Mouse (Mus musculus): ENCODE measurements at regions not wholly inside any gene's neighbourhood (a gene's known extent, or its start where the extent isn't known, plus 50 kb on each side); places are given as distances from the start of the nearest gene placed in this dataset.

DNA sequence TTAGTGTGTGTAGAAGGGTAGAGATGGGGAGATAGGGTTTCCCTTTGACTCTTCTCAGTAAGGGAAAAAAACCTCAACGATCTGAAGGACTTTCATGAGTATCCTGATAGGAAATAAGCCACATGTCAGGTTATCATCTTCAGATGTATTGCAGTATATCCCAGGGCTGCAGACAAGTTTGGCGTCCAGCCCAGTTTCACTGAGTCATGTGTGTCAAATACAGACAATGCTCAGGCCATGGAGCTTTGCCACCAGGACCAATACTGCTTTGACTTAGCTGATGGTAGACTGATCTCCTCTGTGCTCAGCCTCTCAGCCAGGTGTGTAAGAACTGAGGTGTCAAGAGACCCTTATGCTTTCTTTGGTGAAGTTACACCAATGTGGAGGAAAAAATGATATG, 62.9 kb downstream of the Cst10 start:
- no peak for DNase-seq (ENCODE audit: low spot score)

GRCm38 (mm10) chr2:149472411-149472810, 67.6 kb downstream of the Cst10 start:
- DNase-seq (ENCODE audit: low spot score), result no peak

- DNase-seq (ENCODE audit: low spot score), result no peak
These were observed 88.6 kb downstream of the Cst10 start for GRCm38 (mm10) chr2:149493280-149493988.

DNA sequence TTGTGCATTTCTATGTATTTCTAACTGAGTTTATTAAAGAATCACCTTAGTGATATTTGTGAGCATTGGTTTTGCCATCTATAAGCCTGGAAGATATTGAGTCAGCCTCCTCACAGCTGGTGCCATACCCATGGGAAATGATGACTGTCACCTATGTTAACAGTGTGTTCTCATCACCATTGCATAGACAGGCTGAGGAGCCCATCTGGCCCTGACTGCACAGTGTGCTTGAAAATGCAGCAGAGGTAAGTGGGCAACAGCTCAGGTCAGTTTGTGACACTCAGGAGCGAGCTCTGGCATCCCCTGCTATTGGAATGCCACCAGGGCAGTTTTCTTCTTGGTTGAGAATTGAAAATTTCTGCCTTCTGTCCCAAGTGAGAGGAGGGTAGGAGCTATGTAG, 108.0 kb downstream of the Cst10 start:
- DNase-seq (ENCODE audit: low spot score), result no peak

GRCm38 (mm10) chr2:149524424-149524823, 119.6 kb downstream of the Cst10 start:
- no peak for DNase-seq (ENCODE audit: low spot score)

DNA sequence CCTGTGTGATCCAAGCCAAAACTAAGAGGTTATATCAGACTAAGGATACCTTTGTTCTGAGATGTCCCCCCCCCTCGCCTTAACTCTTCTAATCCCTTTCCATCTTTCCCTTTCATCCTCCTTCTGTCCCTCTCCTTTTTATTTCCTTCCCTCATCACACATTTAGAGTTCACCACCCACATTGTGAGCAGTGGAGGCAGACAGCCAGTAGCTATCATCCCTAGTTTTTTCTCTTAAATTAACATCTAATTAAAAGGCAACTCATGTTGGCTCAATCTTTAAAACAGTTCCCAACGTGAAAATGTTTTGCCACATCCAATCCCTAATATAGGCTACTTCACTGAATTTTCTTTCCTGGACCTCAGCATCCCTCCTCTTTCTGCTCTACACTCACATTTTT, 138.0 kb downstream of the Cst10 start:
- DNase-seq (ENCODE audit: low spot score), result no peak

GRCm38 (mm10) chr2:149545708-149546107, 140.9 kb downstream of the Cst10 start:
- no peak for DNase-seq (ENCODE audit: low spot score)

DNA sequence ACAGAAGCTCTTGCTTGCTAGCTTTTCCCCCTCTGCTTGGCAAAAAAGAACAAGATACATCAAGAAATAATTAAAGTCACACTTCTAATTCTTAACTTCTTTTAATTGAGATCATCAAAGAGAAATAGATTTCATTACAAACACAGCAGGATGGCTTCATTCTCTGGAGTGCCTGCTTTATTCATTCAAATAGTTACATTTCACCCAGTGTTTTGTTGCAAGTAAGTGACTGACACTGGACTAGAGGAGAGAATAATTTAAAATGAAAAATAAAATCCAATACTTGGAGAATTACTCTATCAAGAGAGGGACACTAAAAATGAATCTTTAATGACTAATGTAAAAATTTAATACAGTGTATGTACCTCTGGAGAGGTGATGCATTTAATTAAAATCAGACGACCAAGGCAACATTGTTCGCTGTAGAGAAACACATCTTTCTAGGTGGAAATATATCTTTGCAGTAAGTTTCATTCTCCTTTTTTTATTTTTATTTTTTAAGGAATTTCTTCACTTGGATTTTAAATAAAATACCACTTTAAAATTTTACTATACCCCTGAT, 141.9 kb downstream of the Cst10 start:
- DNase-seq (ENCODE audit: low spot score), result no peak

DNA sequence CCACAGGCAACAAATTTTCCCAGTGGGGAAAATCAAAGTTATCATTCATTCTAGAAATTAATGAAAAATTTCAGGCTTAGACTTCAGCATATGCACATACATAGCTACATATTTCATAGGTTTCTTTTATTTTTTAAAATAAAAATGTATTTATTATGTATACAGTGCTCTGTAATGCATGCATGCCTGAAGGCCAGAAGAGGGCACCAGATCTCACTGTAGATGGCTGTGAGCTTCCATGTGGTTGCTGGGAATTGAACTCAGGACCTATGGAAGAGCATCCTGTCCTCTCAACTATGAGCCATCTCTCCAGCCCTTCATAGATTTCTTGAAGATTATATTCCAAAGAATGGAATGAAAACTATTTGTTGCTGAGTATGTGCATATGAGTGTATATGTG, 150.4 kb downstream of the Cst10 start:
- no peak for DNase-seq (ENCODE audit: low spot score)

- DNase-seq (ENCODE audit: low spot score), result no peak
These were observed 168.9 kb downstream of the Cst10 start for GRCm38 (mm10) chr2:149573773-149574172.

- no peak for DNase-seq (ENCODE audit: low spot score)
These were observed 197.7 kb downstream of the Cst10 start for GRCm38 (mm10) chr2:149602581-149602980.

DNA sequence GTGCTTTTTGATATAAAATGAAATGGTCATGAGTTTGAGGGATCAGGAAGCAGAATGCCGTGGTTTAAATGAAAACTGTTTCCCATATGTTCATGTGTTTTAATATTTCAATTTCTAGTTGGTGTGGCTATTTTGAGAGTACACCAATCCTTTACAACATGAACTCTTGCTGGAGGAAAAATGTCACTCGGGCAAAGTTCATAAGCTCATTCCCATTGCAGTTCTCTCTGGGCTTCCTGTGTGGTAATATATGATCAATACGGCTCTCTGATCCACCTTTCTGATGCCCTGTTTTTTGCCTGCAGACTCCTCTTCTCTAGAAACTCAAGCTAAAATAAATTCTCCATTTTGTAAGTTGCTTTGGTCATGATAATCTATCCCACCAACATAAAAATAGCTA, 208.5 kb downstream of the Cst10 start:
- no peak for DNase-seq (ENCODE audit: low spot score)

DNA sequence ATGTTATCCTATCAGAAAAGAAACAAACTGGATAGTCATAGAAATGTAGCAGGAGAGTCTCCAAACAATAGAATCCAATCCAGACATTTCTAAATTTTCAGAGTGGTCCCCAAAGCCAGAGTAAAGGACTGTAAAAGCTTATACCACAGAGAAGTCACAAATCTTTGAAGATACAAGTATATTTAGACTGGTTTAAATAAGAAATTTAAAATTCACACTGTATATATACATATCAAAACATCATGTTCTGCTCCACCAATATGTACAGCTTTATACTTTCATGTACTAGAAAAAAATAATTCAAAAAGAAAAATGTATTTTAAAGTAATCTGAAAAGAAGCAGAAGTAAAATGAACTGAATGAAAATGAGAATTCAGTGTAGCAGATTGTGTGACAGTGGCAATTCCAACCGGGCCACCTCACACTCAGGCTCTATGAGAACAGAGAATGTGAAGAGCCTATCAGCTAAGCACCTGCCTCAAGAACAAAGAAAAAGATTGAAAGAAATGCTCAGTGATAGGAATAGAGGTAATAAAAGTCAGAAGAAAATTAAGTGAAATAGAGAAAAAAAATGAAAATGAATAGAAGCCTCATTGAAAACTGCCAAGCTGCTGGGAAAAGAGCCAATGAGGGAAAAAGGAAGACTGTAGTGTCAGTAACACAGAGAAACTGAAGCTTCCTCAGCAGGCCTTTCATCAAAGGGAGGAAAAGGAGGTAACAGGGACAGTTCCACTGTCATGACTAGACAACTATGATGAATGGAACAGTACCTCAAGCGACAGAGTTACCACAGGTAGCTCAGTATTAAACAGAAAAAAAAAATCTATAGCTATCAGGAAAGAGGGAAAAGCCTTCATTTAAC, 209.5 kb downstream of the Cst10 start:
- no peak for DNase-seq (ENCODE audit: low spot score)

GRCm38 (mm10) chr2:149625626-149626025, 203.4 kb upstream of the Syndig1 start:
- peak; percentile 55 for DNase-seq (ENCODE audit: low spot score)

- no peak for DNase-seq (ENCODE audit: low spot score)
These were observed 187.8 kb upstream of the Syndig1 start for GRCm38 (mm10) chr2:149641207-149641606.

DNA sequence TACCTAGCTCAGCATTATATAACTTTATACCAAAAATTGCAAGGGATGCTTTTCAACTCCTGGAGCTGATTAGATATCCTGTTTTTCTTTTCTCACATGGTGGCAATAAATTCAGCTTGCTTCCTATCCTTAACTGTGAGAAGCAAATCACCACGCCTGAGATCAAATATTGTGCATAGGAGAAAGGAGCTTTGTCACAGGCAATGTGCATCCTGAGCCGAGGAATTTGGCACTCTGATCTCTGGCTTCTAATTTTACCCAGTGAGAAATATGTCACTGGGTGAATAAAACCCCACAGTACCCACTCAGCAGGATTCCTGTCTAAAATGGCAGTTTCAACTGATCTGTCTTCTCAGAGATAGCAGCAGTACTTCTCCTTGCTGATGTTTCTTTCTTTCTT, 177.2 kb upstream of the Syndig1 start:
- DNase-seq (ENCODE audit: low spot score), result no peak

GRCm38 (mm10) chr2:149661086-149661485, 167.9 kb upstream of the Syndig1 start:
- no peak for DNase-seq (ENCODE audit: low spot score)

GRCm38 (mm10) chr2:149664377-149664776, 164.6 kb upstream of the Syndig1 start:
- DNase-seq (ENCODE audit: low spot score), result no peak

- no peak for DNase-seq (ENCODE audit: low spot score)
These were observed 162.6 kb upstream of the Syndig1 start for GRCm38 (mm10) chr2:149666412-149666811.

GRCm38 (mm10) chr2:149671870-149672269, 157.1 kb upstream of the Syndig1 start:
- no peak for DNase-seq (ENCODE audit: low spot score)

GRCm38 (mm10) chr2:149679822-149680459, 149.1 kb upstream of the Syndig1 start:
- no peak for DNase-seq (ENCODE audit: low spot score)

GRCm38 (mm10) chr2:149722342-149722741, 106.7 kb upstream of the Syndig1 start:
- no peak for DNase-seq (ENCODE audit: low spot score)
